Mouse (Mus musculus): ENCODE data around the gene Ilkap. TPM values are rescaled to one million over a fixed set of nuclear protein-coding genes. Genes with fewer than 3 reads are reported as not detected.

Gene Ilkap
- total RNA-seq, 2 experiments from 2014 or later = 60.1 to 64.3 TPM

DNA sequence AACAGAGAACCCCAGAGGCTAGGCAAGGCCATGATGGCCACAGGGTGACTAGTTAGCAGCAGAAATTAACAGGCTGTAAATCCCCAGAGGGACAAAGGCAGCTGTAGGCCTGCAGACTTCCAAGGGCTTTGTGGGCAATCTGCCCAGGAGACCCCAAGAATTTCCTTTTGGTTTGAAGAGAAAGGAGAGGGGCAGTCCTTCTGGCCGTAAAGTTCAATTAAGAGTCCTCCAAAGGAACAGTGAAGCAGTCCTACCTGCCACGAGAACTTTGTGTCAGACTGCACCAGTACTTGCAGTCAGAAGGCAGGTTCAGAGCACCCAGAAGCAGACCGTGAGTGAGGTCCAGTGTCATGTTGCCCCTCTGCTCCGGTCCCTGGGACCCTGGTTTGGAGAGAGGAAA lies 16.3 kb upstream of the Ilkap start:
- DNase-seq (ENCODE audit: low spot score in 2 of 2) = no peak

GRCm38 (mm10) chr1:91413898-91414594 lies 15.4 kb upstream of the Ilkap start, which contains the start of gene Hes6:
TSS of gene Hes6 (minus strand) at chr1:91414038.
- peak; percentile 38 to 45 for DNase-seq (ENCODE audit: low spot score in 2 of 2)

- DNase-seq (ENCODE audit: low spot score in 2 of 2) = no peak
Observed at GRCm38 (mm10) chr1:91413536-91413897, 14.9 kb upstream of the Ilkap start.

DNA sequence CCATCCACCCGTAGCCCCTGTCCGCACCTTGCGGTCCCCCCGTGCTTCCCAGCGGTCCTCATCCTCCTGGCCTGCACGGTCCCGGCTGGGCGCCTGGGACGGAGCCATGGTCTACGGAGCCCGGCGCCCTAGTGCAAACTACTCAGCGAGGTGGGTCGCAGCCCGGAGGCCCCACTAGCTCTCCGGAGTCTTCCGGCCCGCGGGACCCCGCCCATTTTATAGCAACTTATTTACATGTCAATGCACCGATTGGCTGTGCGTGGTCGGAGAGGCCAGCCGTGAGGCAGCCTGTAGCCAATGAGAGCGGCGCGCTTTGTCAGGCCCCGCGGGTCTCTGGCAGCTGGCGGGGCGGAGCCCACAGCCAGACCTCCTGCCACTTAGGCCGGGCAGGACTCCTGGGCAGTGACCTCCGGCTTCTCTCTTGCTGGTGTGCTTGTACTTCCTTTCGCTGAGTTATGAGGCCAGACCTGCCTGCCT lies 14.5 kb upstream of the Ilkap start:
- DNase-seq (ENCODE audit: low spot score in 2 of 2) = peak; percentile 79 to 90

DNA sequence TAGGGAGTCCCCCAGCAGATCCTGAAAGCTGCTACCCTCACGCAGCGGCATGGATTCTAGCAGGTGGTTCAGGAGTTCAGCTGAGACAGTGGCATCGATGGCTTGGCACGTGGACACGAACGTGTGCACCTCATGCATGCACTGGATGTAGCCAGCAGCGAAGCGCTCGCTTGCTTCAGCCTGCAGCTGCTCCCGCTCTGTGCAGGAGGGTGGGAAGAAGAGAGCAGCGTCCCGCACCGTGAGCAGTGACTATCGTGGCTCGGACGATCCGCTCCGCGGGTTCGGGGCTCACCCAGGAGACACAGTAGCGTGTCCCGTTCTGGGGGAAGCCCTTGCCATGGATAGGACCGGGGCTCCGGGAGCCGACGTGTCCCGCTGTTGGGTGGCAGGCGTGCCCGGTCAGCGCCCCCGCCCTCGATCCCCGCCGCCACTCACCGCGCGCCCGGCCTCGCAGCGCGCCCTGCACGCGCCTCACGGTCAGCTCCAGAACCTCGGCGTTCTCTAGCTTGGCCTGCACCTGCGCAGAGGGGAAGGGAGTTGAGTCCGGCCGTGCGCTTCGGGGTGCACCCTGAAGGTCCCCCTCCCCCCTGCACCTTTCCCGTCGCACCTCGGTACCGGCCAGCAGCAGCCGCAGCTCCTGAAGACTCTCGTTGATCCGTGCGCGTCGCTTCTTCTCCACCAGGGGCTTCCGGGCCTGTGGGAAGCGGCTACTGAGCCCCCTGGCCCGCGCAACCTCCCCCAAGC lies 13.8 kb upstream of the Ilkap start:
- DNase-seq (ENCODE audit: low spot score in 2 of 2) = peak in 1 of 2 experiments; percentile 36

DNA sequence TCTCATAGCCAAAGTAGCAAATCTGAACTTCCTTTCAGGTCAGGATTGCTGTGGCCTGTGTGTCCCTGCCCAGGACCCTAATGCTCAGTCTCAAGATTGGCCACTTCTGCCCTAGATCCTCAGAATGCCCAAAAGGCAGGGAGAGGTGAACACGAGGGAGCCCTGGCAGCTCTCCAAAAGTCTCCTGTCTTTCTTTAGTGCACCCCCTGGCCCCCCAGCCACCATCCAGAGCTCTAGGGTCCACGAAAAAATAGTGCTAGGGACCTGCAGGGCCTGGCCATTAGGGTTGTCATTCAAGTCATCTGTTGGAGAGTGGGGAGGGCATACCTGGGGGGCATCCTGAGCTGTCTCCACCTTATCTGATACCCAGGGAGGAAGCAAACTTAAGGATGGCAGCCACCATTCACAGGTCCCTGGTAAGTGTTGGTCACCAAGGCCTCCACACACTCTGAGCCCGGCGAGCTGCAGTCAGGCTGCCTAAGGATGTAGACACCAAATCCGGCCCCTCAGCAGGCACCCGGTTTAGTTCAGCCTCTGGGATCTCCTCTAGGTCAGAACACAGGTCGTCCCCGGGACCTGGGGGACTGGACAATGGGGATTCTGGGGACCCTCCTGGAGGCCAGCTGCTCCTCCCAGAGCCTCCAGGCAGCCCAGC lies 13.1 kb upstream of the Ilkap start:
- DNase-seq (ENCODE audit: low spot score in 2 of 2) = no peak

- DNase-seq (ENCODE audit: low spot score in 2 of 2) = no peak
Observed at GRCm38 (mm10) chr1:91407819-91408218, 9.2 kb upstream of the Ilkap start.

DNA sequence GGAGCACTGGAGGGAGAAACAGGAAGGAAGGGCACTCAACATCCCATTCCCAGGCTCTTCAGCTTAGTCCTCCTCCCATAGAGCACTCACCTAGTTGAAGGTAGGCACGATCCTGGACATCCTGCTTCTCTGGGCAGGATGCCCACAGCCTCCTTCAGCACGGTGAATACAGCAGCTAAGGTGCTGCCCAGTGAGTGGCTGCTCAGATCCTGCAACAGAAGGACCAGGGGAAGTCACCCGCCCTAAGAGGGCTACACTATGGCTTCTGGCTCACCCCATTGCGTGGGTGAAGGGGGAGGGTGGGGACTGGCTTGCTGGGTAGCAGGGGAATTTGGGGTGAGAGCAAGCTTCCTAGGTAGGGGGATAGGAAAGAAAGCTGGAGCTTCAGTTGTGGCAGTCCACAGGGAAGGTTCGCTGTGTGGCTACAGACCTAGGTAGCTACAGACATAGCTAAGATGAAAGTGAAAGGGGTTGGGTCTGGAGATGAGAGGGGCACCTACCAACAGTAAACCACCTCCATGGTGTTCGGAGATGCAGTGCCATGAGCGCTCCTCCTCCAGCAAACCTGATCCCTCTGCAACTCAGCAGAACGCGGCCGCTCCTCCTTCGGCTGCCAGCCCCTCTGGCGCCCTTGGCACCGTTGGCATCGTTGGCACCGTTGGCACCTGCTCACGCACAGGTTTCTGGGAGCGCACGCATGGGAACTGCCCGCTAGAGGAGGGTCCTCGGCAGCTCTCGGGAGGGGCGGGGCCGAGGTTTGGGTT lies 7.0 kb upstream of the Ilkap start:
- DNase-seq (ENCODE audit: low spot score in 2 of 2) = no peak

DNA sequence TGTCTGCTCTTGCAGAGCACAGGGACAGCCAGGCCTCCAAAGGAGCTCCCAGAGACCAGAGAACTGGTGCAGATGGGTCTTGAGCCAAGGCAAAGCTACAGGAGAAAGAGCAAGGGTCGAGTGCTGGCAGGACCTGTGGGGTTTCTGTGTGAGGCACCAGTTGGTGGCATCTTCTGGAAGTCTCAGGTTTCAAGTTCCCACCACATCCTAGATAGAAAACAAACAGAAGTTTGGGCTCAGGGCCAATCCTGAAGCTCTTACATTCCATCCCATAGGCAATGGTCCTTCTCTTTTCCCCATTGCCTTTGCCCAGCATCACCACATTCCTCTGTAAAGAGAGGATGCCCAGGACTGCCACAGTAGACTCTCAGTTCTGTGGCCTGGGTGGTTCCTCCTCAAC lies 6.4 kb upstream of the Ilkap start:
- no peak for DNase-seq (ENCODE audit: low spot score in 2 of 2)

DNA sequence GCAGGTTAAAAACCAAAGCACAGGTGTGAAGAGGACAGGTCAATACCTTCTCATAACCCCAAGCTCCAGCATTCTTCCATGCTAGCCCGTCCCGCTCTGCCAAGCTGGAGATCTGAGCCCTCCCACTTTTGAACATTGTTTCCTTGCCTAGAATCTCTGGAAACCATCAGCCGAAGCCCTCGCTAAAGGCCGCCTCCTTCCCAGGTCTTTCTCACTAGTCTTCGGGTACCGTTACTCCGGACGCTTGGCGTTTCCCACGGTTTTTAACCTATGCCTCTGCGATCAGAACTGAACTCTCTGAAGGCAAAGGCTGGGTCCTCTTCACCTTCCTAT lies 722 bp downstream of the Ilkap start:
- DNase-seq (ENCODE audit: low spot score in 2 of 2) = no peak

- DNase-seq (ENCODE audit: low spot score in 2 of 2) = no peak
Observed at GRCm38 (mm10) chr1:91390369-91390768, 8.2 kb downstream of the Ilkap start.

GRCm38 (mm10) chr1:91381091-91381471 lies 17.5 kb downstream of the Ilkap start:
- DNase-seq (ENCODE audit: low spot score in 2 of 2) = no peak

DNA sequence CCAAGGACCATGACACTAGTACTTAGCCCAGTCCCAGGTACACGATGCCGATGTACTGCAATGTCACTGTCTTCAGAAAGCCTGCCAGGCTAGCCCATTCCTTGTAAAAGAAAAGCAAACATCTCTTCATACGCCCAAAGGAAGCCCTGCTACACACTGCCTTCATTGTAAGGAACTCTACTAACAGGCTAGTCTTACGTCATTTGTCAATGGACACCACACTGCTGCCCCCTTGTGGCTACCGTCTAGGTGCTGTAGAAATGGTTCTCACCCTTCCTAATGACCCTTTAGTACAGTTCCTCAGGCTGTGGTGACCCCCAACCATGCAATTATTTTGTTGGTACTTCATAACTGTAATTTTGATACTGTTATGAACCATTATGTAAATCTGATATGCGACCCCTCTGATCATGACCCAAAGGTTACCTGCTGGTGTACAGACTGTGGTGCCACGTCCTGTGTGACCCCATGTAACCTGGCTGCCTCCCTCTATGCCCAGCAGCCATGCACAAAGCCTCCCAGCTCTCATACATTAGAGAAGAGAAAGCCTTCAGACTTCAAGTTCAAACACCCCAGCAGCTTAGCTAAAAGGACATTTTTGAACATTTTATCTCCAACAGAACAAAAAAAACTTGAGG lies 18.0 kb downstream of the Ilkap start:
- peak; percentile 80 to 85 for DNase-seq (ENCODE audit: low spot score in 2 of 2)

- no peak for DNase-seq (ENCODE audit: low spot score in 2 of 2)
Observed at GRCm38 (mm10) chr1:91373414-91373835, 25.2 kb downstream of the Ilkap start.

- DNase-seq (ENCODE audit: low spot score in 2 of 2) = no peak
Observed at GRCm38 (mm10) chr1:91370055-91370454, 28.6 kb downstream of the Ilkap start.

- DNase-seq (ENCODE audit: low spot score in 2 of 2) = no peak
Observed at GRCm38 (mm10) chr1:91369408-91369807, 29.2 kb downstream of the Ilkap start.

DNA sequence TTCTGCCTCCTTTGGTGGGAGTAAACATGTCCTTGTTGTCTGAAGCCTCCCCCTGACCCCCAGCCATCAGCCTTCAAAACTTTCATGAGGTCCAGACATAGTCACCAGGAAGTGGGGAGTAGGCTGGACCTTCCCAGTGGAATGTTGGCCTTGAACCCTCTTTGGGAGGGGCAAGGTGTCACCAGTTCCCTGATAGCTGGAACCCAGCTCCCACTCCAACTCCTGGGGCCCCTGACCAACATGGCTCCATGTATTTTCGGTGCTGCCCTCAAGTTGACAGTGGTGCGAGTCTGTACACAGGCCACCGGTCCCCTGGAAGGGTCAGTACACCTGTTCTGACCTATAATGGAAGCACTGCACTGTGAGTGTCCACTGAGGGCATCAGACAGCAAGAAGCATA lies 31.3 kb downstream of the Ilkap start:
- DNase-seq (ENCODE audit: low spot score in 2 of 2) = no peak

DNA sequence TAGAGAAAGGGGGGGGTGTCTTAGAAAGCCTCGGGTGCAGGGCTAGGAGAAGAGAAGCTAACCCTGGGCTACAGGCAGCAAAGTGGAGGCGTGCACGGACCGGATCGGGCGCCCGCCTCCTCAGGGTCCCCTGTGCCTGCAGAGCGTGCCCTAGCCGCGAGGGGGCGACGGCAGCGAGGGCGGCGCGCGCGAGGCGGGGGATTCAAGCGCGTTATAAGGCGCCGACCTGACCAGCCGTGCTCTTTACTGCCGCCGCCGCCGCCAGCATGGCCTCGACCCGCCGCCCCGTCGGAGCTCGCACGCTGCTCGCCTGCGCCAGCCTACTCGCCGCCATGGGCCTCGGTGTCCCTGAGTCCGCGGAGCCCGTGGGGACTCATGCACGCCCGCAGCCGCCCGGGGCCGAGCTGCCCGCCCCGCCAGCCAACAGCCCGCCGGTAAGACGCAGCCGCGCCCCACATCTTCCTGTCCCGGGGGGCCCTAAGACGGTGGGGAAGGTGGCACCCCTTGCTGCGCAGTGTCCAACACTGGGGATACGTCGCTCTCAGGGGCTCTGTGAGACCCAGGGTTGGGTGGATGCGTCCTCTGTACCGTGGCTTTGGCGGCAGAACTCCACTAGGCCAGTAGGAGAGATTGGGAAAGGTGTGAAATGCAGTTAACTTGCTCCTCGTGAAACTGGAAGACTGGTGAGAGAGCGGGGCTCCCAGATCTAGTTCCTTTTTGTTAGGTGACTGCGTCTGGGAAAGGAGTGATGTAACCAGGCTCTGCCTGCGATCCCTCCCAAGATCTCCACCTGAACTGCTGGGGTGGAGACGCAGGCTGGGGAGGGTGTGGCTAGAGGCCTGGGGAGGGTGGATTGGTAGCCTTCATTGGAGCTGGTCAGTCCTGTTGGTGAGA lies 32.2 kb downstream of the Ilkap start, which contains the start of gene Erfe:
Gene Erfe (plus strand): TSS at position 216 of the 894 bp plus-strand sequence.
- peak; percentile 37 to 47 for DNase-seq (ENCODE audit: low spot score in 2 of 2)

DNA sequence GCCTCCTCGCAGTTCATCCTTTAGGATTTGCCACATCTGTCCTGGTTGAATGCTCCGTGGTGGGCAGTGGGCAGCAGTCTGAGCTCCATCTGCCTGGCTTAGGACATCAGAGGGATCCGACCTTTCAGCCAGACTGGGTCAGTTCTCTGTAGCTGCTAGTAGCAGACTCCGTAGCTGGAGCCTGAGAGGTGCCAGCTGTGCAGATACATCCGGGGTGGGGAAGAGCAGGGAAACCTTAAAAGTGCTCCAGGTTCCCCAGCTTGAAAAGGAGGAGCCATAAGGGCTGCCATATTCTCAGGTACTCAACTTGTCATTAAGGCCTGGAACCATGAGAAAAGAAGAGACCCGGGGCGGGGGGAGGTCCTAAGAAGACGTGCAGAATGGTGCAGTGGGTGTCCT lies 32.8 kb downstream of the Ilkap start:
- DNase-seq (ENCODE audit: low spot score in 2 of 2) = no peak

All from left cerebral cortex, adult 18-20 months (tissue).